Mouse (Mus musculus): ENCODE results near the gene Calcoco2. TPM values are rescaled to one million over a fixed set of nuclear protein-coding genes. Genes with fewer than 3 reads are reported as not detected.

Calcoco2 gene
- not detected in 2 replicates for polyA plus RNA-seq (2015; fragmentation: Nextera tagmentation; extraction: Ambion mirVana)

DNA sequence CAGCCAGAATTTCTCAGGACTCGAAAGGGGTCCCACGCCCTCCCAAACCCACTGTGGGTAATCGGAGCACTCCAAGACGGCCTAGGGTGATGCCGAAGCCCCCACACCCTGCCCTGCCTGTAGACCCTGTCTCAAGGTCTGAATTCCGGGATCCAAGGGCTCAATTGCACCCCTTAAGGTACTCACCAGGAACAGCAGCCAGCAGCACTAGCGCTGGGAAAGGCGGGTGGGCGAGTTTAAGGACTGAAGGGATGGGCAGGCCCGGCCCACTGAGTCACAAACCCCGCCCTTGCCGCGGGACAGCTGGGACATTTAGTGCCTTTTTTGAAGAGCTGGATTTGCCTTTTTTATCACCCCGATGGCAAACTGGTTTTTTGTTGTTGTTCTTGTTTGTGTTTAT lies at the start of gene Calcoco2:
Gene Calcoco2 (minus strand): TSS at position 214 of the 400 bp plus-strand sequence.
- TF ChIP-seq CTCF (IDR thresholded peaks at IDR 0.05; ENCODE audit: low read depth) = no peak

DNA sequence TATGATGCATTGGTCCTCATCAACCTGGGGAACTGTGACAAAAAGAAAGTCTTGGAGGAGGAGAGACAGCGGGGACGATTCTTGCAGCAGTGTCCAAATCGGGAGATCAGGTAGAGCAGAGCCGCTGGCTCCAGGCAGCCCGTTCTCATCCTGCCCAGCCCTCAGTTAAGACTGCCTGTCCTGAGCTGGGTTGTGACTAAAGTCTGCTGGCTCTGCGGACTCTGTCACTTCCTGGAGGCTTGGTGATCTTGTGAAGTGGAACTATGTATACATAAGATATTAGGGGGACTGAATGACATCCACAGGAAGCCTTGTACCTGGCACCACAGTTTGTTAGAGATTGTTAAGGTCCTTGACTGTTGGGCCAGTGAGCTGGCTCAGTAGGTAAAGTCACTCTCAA lies 35.7 kb upstream of the Calcoco2 start:
- H3K9me3 ChIP-seq (ENCODE audit: control insufficient read depth) = no peaks in the 10 kb centered on the region
- H3K27ac ChIP-seq (ENCODE audit: low read depth, low read length) = no peak overlapping the region
- peaks cover 31% of the 10 kb centered on the region for H3K27me3 ChIP-seq (replicated peaks; ENCODE audit: control insufficient read depth, insufficient read depth, low read length)
- H3K4me1 ChIP-seq (replicated peaks; ENCODE audit: control insufficient read depth, insufficient read depth, low read length) = no peaks in the 10 kb centered on the region
- no peak overlapping the region for H3K9ac ChIP-seq (ENCODE audit: low read depth, low read length)
- no peak overlapping the region for H3K4me2 ChIP-seq (replicated peaks; ENCODE audit: low read depth)
- 49% methylated on average over 6 of the region's 6 CpGs for WGBS
- H3K4me3 ChIP-seq (ENCODE audit: low read depth, low read length) = no peak overlapping the region
- peak; percentile 55 for ATAC-seq
- TF ChIP-seq CTCF (IDR thresholded peaks at IDR 0.05; ENCODE audit: low read depth) = no peak
- H3K36me3 ChIP-seq (ENCODE audit: control insufficient read depth, insufficient read depth) = no peaks in the 10 kb centered on the region

More for the DNA sequence above, at the start of gene Calcoco2:
- no peak within 1 kb of the TSS for H3K4me3 ChIP-seq (ENCODE audit: low read depth, low read length)
- no peak within 1 kb of the TSS for H3K27ac ChIP-seq (ENCODE audit: low read depth, low read length)
- H3K4me2 ChIP-seq (replicated peaks; ENCODE audit: low read depth) = no peak within 1 kb of the TSS
- no peaks in the 10 kb centered on the region for H3K27me3 ChIP-seq (replicated peaks; ENCODE audit: control insufficient read depth, insufficient read depth, low read length)
- H3K4me1 ChIP-seq (replicated peaks; ENCODE audit: control insufficient read depth, insufficient read depth, low read length) = no peaks in the 10 kb centered on the region
- no peak for ATAC-seq
- WGBS = 48% methylated on average over 14 of the region's 14 CpGs
- H3K9ac ChIP-seq (ENCODE audit: low read depth, low read length) = no peak within 1 kb of the TSS
- H3K9me3 ChIP-seq (ENCODE audit: control insufficient read depth) = no peaks in the 10 kb centered on the region
- no peaks in the 10 kb centered on the region for H3K36me3 ChIP-seq (ENCODE audit: control insufficient read depth, insufficient read depth)

DNA sequence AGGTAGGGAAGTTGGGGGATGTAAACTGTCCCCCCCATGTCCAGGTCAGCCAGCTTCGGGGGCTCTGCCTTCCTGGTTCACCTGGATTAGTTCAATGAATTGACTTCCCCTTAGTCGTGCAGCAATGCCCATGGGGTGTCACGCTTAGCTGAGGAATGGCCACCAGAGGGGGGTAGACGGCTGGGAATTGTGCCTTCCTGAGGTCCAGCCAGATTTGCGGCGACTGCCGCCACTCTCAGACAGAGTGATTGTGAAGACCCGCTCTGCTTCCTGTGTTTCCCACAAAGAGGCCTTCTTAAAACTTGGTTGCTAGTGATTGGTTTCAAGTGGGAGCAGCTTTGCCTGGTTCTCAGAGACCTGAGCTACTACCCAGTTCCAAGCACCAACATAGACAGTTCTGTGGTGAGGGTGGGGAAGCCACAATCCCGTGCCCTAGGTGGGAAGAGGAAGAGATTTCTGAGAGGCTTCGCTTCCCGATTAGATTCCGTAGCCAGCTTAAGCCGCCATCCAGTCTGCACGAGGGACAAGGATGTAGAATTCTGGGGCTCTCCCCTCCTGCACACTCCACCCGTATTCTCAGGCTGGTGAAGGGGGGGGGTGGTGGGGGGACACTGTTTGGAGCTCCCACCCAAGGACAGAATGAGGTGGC lies 34.0 kb upstream of the Calcoco2 start:
- no peaks in the 10 kb centered on the region for H3K36me3 ChIP-seq (ENCODE audit: control insufficient read depth, insufficient read depth)
- H3K4me2 ChIP-seq (replicated peaks; ENCODE audit: low read depth) = peak overlapping the region; percentile 22
- no peak overlapping the region for H3K9ac ChIP-seq (ENCODE audit: low read depth, low read length)
- no peaks in the 10 kb centered on the region for H3K9me3 ChIP-seq (ENCODE audit: control insufficient read depth)
- TF ChIP-seq CTCF (IDR thresholded peaks at IDR 0.05; ENCODE audit: low read depth) = peak; percentile 93
- peaks cover 19% of the 10 kb centered on the region for H3K27me3 ChIP-seq (replicated peaks; ENCODE audit: control insufficient read depth, insufficient read depth, low read length)
- no peak overlapping the region for H3K27ac ChIP-seq (ENCODE audit: low read depth, low read length)
- WGBS = 4% methylated on average over 15 of the region's 15 CpGs
- ATAC-seq = 0 out of 2 replicates have a peak, but pooled peaks have one; percentile 34
- no peaks in the 10 kb centered on the region for H3K4me1 ChIP-seq (replicated peaks; ENCODE audit: control insufficient read depth, insufficient read depth, low read length)
- H3K4me3 ChIP-seq (ENCODE audit: low read depth, low read length) = no peak overlapping the region

- no peak overlapping the region for H3K27ac ChIP-seq (ENCODE audit: low read depth, low read length)
- no peak overlapping the region for H3K4me3 ChIP-seq (ENCODE audit: low read depth, low read length)
- no peaks in the 10 kb centered on the region for H3K36me3 ChIP-seq (ENCODE audit: control insufficient read depth, insufficient read depth)
- 62% methylated on average over 4 of the region's 4 CpGs for WGBS
- no peaks in the 10 kb centered on the region for H3K9me3 ChIP-seq (ENCODE audit: control insufficient read depth)
- no peak overlapping the region for H3K4me2 ChIP-seq (replicated peaks; ENCODE audit: low read depth)
- peaks cover 19% of the 10 kb centered on the region for H3K27me3 ChIP-seq (replicated peaks; ENCODE audit: control insufficient read depth, insufficient read depth, low read length)
- TF ChIP-seq CTCF (IDR thresholded peaks at IDR 0.05; ENCODE audit: low read depth) = no peak
- ATAC-seq = no peak
- no peak overlapping the region for H3K9ac ChIP-seq (ENCODE audit: low read depth, low read length)
- H3K4me1 ChIP-seq (replicated peaks; ENCODE audit: control insufficient read depth, insufficient read depth, low read length) = no peaks in the 10 kb centered on the region
Observed at GRCm38 (mm10) chr11:96143766-96144165, 32.0 kb upstream of the Calcoco2 start.

GRCm38 (mm10) chr11:96140726-96141175 lies 29.0 kb upstream of the Calcoco2 start:
- H3K4me2 ChIP-seq (replicated peaks; ENCODE audit: low read depth) = peak overlapping the region; percentile 21
- no peaks in the 10 kb centered on the region for H3K9me3 ChIP-seq (ENCODE audit: control insufficient read depth)
- 4% methylated on average over 4 of the region's 4 CpGs for WGBS
- H3K36me3 ChIP-seq (ENCODE audit: control insufficient read depth, insufficient read depth) = no peaks in the 10 kb centered on the region
- no peak for TF ChIP-seq CTCF (IDR thresholded peaks at IDR 0.05; ENCODE audit: low read depth)
- H3K9ac ChIP-seq (ENCODE audit: low read depth, low read length) = no peak overlapping the region
- H3K27me3 ChIP-seq (replicated peaks; ENCODE audit: control insufficient read depth, insufficient read depth, low read length) = peaks cover under 1% of the 10 kb centered on the region
- H3K27ac ChIP-seq (ENCODE audit: low read depth, low read length) = peak overlapping the region; percentile 76
- no peaks in the 10 kb centered on the region; the same call in 1 of the 2 replicates for H3K4me1 ChIP-seq (replicated peaks; ENCODE audit: control insufficient read depth, insufficient read depth, low read length)
- H3K4me3 ChIP-seq (ENCODE audit: low read depth, low read length) = no peak overlapping the region
- peak; percentile 84 for ATAC-seq

DNA sequence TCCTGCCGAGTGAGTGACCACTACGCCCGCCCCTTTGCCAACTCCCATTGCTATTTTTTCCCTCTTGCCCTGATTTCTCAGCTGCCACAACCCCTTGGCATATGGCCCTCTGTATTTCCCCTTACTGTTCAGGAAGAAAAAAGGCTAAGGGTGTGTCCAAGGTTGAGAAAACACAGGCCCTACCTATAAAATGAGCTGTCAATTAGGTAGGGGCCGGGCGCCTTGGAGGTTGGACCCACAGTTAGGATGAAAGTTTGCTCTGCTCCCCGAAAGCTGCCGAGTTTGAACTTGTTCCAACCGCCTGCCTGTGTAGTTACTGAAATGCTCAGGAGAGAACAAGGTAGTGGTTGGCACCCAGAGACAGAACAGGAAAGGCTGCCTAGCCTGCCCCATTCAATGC lies 24.1 kb upstream of the Calcoco2 start:
- Histone ChIP-seq H3K4me1 (replicated peaks; ENCODE audit: control insufficient read depth, insufficient read depth, low read length) (peaks cover 2% of the 10 kb centered on the region; the same call in 1 of the 2 replicates), H3K36me3 (ENCODE audit: control insufficient read depth, insufficient read depth) (no peaks in the 10 kb centered on the region), H3K4me2 (replicated peaks; ENCODE audit: low read depth) (no peak overlapping the region), H3K9ac (ENCODE audit: low read depth, low read length) (no peak overlapping the region), H3K27ac (ENCODE audit: low read depth, low read length) (no peak overlapping the region), H3K4me3 (ENCODE audit: low read depth, low read length) (no peak overlapping the region), H3K27me3 (replicated peaks; ENCODE audit: control insufficient read depth, insufficient read depth, low read length) (0 out of 2 replicates have a peak, but pooled peaks cover 2% of the 10 kb centered on the region), H3K9me3 (ENCODE audit: control insufficient read depth) (no peaks in the 10 kb centered on the region)
- 38% methylated on average over 8 of the region's 8 CpGs for WGBS
- no peak for TF ChIP-seq CTCF (IDR thresholded peaks at IDR 0.05; ENCODE audit: low read depth)
- peak; percentile 50; the same call in 1 of the 2 replicates for ATAC-seq

Measured in intestine, postnatal 0 days (tissue).